Mouse (Mus musculus): Measurements from ENCODE around the gene Rnf149.
A peak's percentile ranks its signal among the peaks of the same experiment; 100 is the strongest.

The Rnf149 gene

GRCm38 (mm10) chr1:39575778-39576375 lies 1.3 kb downstream of the Rnf149 start:
- no peak for DNase-seq

GRCm38 (mm10) chr1:39573890-39574289 lies 3.3 kb downstream of the Rnf149 start:
- DNase-seq = no peak

GRCm38 (mm10) chr1:39571653-39572052 lies 5.6 kb downstream of the Rnf149 start:
- DNase-seq = no peak

- no peak for DNase-seq
These were observed 9.1 kb downstream of the Rnf149 start for GRCm38 (mm10) chr1:39568079-39568478.

GRCm38 (mm10) chr1:39564603-39565002 lies 12.6 kb downstream of the Rnf149 start:
- DNase-seq = no peak

GRCm38 (mm10) chr1:39563161-39563560 lies 14.0 kb downstream of the Rnf149 start:
- DNase-seq = no peak

GRCm38 (mm10) chr1:39561920-39562319 lies 15.3 kb downstream of the Rnf149 start:
- no peak for DNase-seq

- DNase-seq = no peak
These were observed 18.2 kb downstream of the Rnf149 start for GRCm38 (mm10) chr1:39559009-39559408.

GRCm38 (mm10) chr1:39555556-39556415 lies 21.4 kb downstream of the Rnf149 start:
- peak; percentile 68 for DNase-seq

GRCm38 (mm10) chr1:39549831-39550230 lies 27.4 kb downstream of the Rnf149 start:
- no peak for DNase-seq

GRCm38 (mm10) chr1:39547238-39547637 lies 30.0 kb downstream of the Rnf149 start:
- DNase-seq = no peak

GRCm38 (mm10) chr1:39546160-39546866 lies 30.9 kb downstream of the Rnf149 start:
- DNase-seq = no peak

- no peak for DNase-seq
These were observed 31.6 kb downstream of the Rnf149 start for GRCm38 (mm10) chr1:39545589-39545988.

- DNase-seq = no peak
These were observed 36.6 kb downstream of the Rnf149 start for GRCm38 (mm10) chr1:39540592-39540991.

- no peak for DNase-seq
These were observed 39.4 kb downstream of the Rnf149 start for GRCm38 (mm10) chr1:39537631-39538380.

- DNase-seq = no peak
These were observed 40.5 kb downstream of the Rnf149 start for GRCm38 (mm10) chr1:39536701-39537100.

GRCm38 (mm10) chr1:39535515-39536311 lies 41.5 kb downstream of the Rnf149 start:
- peak; percentile 98 for DNase-seq

- no peak for DNase-seq
These were observed 42.4 kb downstream of the Rnf149 start, which contains the start of gene Cnot11 for GRCm38 (mm10) chr1:39534831-39535230. Gene Cnot11, plus strand, starts transcription at chr1:39534992.

GRCm38 (mm10) chr1:39533917-39534316 lies 43.3 kb downstream of the Rnf149 start:
- DNase-seq = no peak

GRCm38 (mm10) chr1:39531036-39531435 lies 46.2 kb downstream of the Rnf149 start:
- no peak for DNase-seq

- DNase-seq = peak; percentile 61
These were observed 46.8 kb downstream of the Rnf149 start for GRCm38 (mm10) chr1:39530258-39530943.

Data from right cerebral cortex, postnatal 25 days (tissue).